Mouse (Mus musculus): Measurements from ENCODE around the gene Zfp786. TPM values are rescaled to one million over a fixed set of nuclear protein-coding genes. Genes with fewer than 3 reads are reported as not detected.
"Not testable (repeated sequence)": the region's sequence is repeated elsewhere in the genome, so short reads cannot be mapped to it uniquely, and the experiment has no call there.

Gene Zfp786
- total RNA-seq, 2 experiments from 2014 or later: 0.46 to 0.53 TPM

- no peak for DNase-seq
- intact Hi-C loops (cut with DNase I): no loop called here
These were observed 41.8 kb downstream of the Zfp786 start for GRCm38 (mm10) chr6:47788821-47789220.

DNA sequence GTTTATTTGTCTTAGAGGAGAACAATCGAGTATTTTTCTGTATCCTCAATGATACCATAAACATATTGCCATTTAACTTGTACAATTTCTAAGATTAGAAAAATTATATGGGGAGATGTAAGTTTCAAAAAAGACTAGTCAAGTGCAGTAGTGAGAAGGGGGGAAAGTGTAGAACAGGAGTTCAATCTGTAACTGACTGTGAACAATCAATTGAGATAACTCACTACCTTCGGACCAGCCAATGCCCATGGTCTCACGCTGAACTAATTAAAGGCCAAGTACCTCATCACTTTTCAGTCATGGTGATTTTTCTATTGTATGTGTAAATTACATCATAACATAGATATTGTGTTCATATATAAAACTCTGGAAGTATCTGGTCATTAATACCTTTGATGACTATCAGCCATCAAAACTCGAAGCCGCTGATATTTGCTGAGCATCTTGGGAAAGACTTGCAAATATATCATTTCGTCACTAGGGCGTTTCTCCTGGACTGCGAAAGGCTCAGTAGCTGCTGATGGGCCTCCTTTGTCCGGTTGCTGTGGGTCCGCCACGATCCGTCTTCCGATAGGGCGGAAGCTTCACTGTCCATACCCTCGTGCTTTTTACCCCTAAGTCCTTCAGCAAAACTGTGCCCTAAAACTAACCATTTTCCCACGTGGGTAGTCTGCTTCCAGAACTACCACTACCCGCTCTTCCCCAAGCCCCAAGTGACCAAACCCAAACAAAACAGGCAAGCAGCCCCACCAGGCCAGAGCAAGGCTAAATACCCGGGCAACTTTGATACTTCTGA lies 42.5 kb downstream of the Zfp786 start:
- peak; percentile 78 to 81 for DNase-seq
- intact Hi-C loops (cut with DNase I): no loop called here

- intact Hi-C loops (cut with DNase I): no loop called here
- DNase-seq: no peak
These were observed 45.8 kb downstream of the Zfp786 start for GRCm38 (mm10) chr6:47784707-47785412.

DNA sequence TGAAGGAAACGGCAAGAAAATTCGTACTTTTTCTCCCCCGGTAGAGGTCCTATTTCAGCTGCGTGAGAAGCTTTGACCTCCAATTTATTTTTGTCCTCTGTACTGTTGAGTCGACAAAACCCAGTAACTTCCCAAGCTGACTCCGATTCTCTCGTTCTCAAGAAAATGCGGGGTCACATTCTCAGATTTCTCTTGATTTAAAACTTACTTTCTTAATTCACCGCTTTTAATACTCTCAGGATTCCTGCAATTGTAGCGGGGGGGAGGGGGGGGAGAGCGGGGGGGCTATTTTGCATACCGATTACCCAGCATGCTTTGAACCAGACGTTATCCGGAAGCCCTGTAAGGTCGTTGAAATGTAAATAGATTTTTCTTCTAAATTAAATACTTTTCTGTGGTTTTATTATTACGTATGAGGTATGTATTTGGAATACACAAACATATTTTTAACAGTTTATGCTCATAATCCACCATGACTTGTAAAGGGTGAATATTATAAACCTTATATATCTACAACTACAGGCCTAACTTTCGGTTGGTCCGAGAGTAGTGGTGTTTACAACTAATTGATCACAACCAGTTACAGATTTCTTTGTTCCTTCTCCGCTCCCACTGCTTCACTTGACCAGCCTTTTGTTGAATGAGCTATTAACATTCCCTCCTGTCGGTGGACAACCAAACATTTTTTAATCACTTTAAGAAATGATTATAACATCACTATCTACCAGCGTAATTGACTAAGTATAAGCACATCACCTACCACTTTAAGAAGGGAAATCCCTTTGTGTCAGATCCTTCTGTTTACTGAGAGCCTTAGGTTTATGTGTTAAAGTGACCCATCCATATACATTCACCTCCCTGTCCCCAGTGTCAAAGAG lies 49.3 kb downstream of the Zfp786 start:
- peak in 1 of 2 experiments; percentile 45 for DNase-seq
- intact Hi-C loops (cut with DNase I): no loop called here

GRCm38 (mm10) chr6:47780576-47781013 lies 50.1 kb downstream of the Zfp786 start:
- intact Hi-C loops (cut with DNase I): no loop called here
- no peak for DNase-seq

DNA sequence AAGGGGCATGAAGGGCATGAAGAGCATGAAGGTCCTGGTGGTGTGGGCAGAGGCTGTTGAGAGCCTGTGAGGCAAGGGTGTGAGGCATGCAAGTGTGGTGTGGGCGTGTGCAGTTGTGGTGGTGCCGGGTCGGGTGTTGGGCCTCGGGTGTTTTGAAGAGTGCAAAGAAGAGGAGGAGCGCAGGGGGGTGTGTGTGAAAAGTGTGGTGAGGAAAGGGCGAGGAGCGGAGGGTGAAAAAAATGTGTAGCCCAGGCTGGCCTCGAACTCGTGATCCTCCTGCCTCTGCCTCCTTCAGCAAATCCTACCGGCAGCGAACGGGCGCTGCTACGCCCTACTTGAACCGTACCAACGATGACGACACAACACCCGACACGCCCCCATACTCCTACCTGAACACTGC lies 58.9 kb downstream of the Zfp786 start:
- intact Hi-C loops (cut with DNase I); DNase-seq: not testable (repeated sequence)

- intact Hi-C loops (cut with DNase I); DNase-seq: not testable (repeated sequence)
These were observed 59.6 kb downstream of the Zfp786 start for GRCm38 (mm10) chr6:47771113-47771512.

- intact Hi-C loops (cut with DNase I); DNase-seq: not testable (repeated sequence)
These were observed 60.8 kb downstream of the Zfp786 start for GRCm38 (mm10) chr6:47769861-47770260.

Small RNA genes within 50 kb of the gene (microRNA-seq; reads per million reads assigned to microRNA genes)
- gene Mir704: 0 reads per million in 2 experiments

Other genes with a start within 250 kb of the Zfp786 start
- 10 to 100 TPM; 16.3 to 28.0 TPM for gene Ezh2, start 235.5 kb downstream of the Zfp786 start, total RNA-seq (2021)
- gene Pdia4, start 17.4 kb downstream of the Zfp786 start, total RNA-seq (2021): 10 to 100 TPM; 36.5 to 45.0 TPM
- 1 to 10 TPM; 6.7 to 7.0 TPM for gene Zfp398, start 4.8 kb upstream of the Zfp786 start, total RNA-seq (2021)
- gene Zfp282, start 46.3 kb upstream of the Zfp786 start, total RNA-seq (2021): 1 to 10 TPM; 8.5 to 9.1 TPM
- gene Zfp212, start 89.6 kb upstream of the Zfp786 start, total RNA-seq (2021): 10 to 100 TPM; 11.7 to 13.0 TPM
- gene Zfp956, start 122.5 kb upstream of the Zfp786 start, total RNA-seq (2021): 1 to 10 TPM; 1.3 to 1.9 TPM
- gene Zfp777, start 218.0 kb upstream of the Zfp786 start, total RNA-seq (2021): 10 to 100 TPM; 15.5 to 17.0 TPM

Data from heart, postnatal 14 days (tissue).